Mouse (Mus musculus) spleen, adult 2 months (tissue): Measurements from ENCODE around the gene Ngf.

Experiments used
- CTCF ChIP-seq: fragments of 200-500 bp; IDR thresholded peaks from 2 replicates; pipeline ENCODE4 v1.5.1; 2011; ENCODE audit warnings: mild to moderate bottlenecking, inconsistent platforms; ENCODE audit not compliant: insufficient read depth, insufficient read length, insufficient replicate concordance; ENCODE audit errors: extremely low read depth
- POLR2A ChIP-seq: fragments of 200-500 bp; IDR thresholded peaks from 2 replicates; pipeline ENCODE4 v1.6.1; 2011; ENCODE audit warnings: low read depth, low read length, inconsistent platforms

GRCm38 (mm10) chr3:102556645-102557044 is 86.9 kb downstream of the Ngf start:
- no peak for TF ChIP-seq POLR2A
- no peak for TF ChIP-seq CTCF
